Mouse (Mus musculus) midbrain, postnatal 0 days (tissue): ENCODE measurements around the gene Coro2a. TPM values are rescaled to one million over a fixed set of nuclear protein-coding genes. Genes with fewer than 3 reads are reported as not detected.
"Not testable (repeated sequence)": the region's sequence is repeated elsewhere in the genome, so short reads cannot be mapped to it uniquely, and the experiment has no call there.

Source experiments
- ATAC-seq: fragments of 200-750 bp; cut with Nextera tagmentation; 2 replicates; pipeline ENCODE4 v1.8.0; 2017; ENCODE audit warnings: moderate number of reproducible peaks, mild to moderate bottlenecking, moderate TSS enrichment, moderate library complexity; ENCODE audit not compliant: low FRiP score
- DNase-seq: peaks from one replicate; pipeline ENCODE4 v3.0.0-alpha.2; 2015; ENCODE audit warnings: low spot score
- H3K27ac ChIP-seq: fragments of 300-500 bp; sonication (generic); 2 replicates; pipeline ENCODE4 v1.5.1; 2014; ENCODE audit warnings: low read depth, mild to moderate bottlenecking, low read length, mixed read lengths
- H3K27me3 ChIP-seq: fragments of 300-500 bp; sonication (generic); 2 replicates; pipeline ENCODE4 v1.6.1; 2014; ENCODE audit warnings: low read length, control low read depth, mixed read lengths; ENCODE audit not compliant: insufficient read depth
- H3K36me3 ChIP-seq: fragments of 300-500 bp; sonication (generic); 2 replicates; pipeline ENCODE4 v1.6.1; 2014; ENCODE audit warnings: low read length, control low read depth, mixed read lengths; ENCODE audit not compliant: insufficient read depth
- H3K4me1 ChIP-seq: fragments of 300-500 bp; sonication (generic); 2 replicates; pipeline ENCODE4 v1.6.1; 2014; ENCODE audit warnings: mild to moderate bottlenecking, control low read depth, antibody characterized with exemption, low read length, mixed read lengths; ENCODE audit not compliant: insufficient read depth
- H3K4me2 ChIP-seq: fragments of 300-500 bp; sonication (generic); 2 replicates; pipeline ENCODE4 v1.6.1; 2014; ENCODE audit warnings: low read depth, mild to moderate bottlenecking, low read length, mixed read lengths; ENCODE audit not compliant: poor library complexity, severe bottlenecking
- H3K4me3 ChIP-seq: fragments of 300-500 bp; sonication (generic); 2 replicates; pipeline ENCODE4 v1.5.1; 2014; ENCODE audit warnings: low read depth, mild to moderate bottlenecking, low read length, moderate library complexity
- H3K9ac ChIP-seq: fragments of 300-500 bp; sonication (generic); replicated peaks from 2 replicates; pipeline ENCODE4 v1.6.1; 2014; ENCODE audit warnings: mild to moderate bottlenecking, low read length, moderate library complexity, mixed read lengths; ENCODE audit not compliant: poor library complexity, severe bottlenecking
- H3K9me3 ChIP-seq: fragments of 300-500 bp; sonication (generic); 2 replicates; pipeline ENCODE4 v1.6.1; 2016; ENCODE audit warnings: low read length, control low read depth
- CTCF ChIP-seq: IDR thresholded peaks from 2 replicates; pipeline ENCODE4 v1.5.1; 2016; ENCODE audit warnings: antibody characterized with exemption, mild to moderate bottlenecking
- WGBS: fragments of 180-500 bp; shearing (Covaris S2); extraction: QIAGEN DNeasy Blood & Tissue Kit; methylation state at CpG from one replicate; pipeline ENCODE4 v1.1.7; 2014; 5-methylcytosine and 5-hydroxymethylcytosine counted together
- polyA plus RNA-seq: library from polyadenylated mRNA; unstranded; fragments of >200 nt; fragmentation: Nextera tagmentation; extraction: Ambion mirVana; gene quantifications from 2 replicates; pipeline ENCODE4 v1.2.1, GENCODE M21; 2015
- total RNA-seq: library from RNA; depleted of rRNA; stranded (reverse); fragments of >200 nt; gene quantifications from 2 replicates; pipeline ENCODE4 v1.2.3, GENCODE M21; 2014

Gene Coro2a
- total and polyA plus RNA-seq, 2 experiments from 2014 or later, result 7.8 to 33.2 TPM

DNA sequence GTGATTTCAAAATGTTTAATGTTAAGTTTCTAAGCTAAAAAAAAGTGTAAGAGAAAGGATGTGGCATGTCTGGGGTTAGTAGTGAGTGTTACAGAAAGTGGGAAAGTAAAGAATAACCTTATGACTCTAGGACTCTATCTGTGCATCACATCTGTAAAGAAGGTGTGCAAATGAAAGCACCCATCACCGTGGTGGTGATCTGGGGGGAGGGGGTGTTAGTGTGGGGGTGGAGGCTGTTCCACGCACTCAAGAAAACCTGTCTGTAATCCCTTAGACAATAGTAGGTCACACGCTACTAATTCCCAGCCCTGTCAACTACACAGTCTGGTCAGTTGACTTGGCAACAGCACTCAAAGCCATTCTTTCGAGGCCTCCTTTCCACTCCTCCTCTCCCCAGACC is 39.3 kb upstream of the Coro2a start:
- DNase-seq, result no peak
- Histone ChIP-seq H3K9me3 (no peaks in the 10 kb centered on the region), H3K27me3 (no peaks in the 10 kb centered on the region; the same call in 1 of the 2 replicates), H3K9ac (no peak overlapping the region), H3K27ac (no peak overlapping the region), H3K36me3 (no peaks in the 10 kb centered on the region), H3K4me1 (no peaks in the 10 kb centered on the region), H3K4me2 (no peak overlapping the region), H3K4me3 (no peak overlapping the region)
- no peak for ATAC-seq
- 18% methylated on average over 4 of the region's 4 CpGs for WGBS
- no peak for TF ChIP-seq CTCF

DNA sequence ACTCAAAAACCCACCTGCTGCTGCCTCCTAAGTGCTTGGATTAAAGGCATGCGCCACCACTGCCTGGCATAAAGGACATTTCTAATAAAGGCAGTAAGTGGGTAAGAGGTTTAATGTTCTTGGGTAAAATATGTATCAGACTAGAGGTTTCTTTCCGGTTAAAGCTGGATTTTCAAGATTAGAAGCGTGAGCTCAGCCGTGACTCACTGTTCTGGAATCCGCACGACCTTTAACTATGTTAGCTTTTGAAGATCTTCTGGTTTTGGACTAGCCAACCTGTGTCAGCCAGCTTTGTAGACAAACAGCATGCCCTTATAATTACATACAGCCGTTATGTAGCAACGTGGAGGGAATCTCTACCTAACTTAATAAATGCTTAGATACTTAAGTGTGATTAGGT is 37.9 kb upstream of the Coro2a start:
- ATAC-seq (no peak), DNase-seq (no peak)
- no peak overlapping the region for H3K9ac ChIP-seq
- no peak overlapping the region for H3K4me3 ChIP-seq
- H3K4me2 ChIP-seq, result no peak overlapping the region
- no peaks in the 10 kb centered on the region for H3K4me1 ChIP-seq
- H3K36me3 ChIP-seq, result no peaks in the 10 kb centered on the region
- H3K9me3 ChIP-seq, result no peaks in the 10 kb centered on the region
- WGBS, result 80% methylated on average over 8 of the region's 8 CpGs
- no peaks in the 10 kb centered on the region; the same call in 1 of the 2 replicates for H3K27me3 ChIP-seq
- H3K27ac ChIP-seq, result no peak overlapping the region
- TF ChIP-seq CTCF, result no peak

- not testable (repeated sequence) for H3K4me2 ChIP-seq, H3K9me3 ChIP-seq, H3K4me1 ChIP-seq, H3K9ac ChIP-seq, H3K27me3 ChIP-seq, H3K27ac ChIP-seq, H3K4me3 ChIP-seq, DNase-seq, ATAC-seq, H3K36me3 ChIP-seq
- 90% methylated on average over 10 of the region's 10 CpGs for WGBS
Observed at GRCm38 (mm10) chr4:46637250-46637649, 35.2 kb upstream of the Coro2a start.

GRCm38 (mm10) chr4:46635702-46636430 is 33.9 kb upstream of the Coro2a start:
- H3K36me3 ChIP-seq, result no peaks in the 10 kb centered on the region
- no peak for DNase-seq
- no peak overlapping the region for H3K4me2 ChIP-seq
- no peak for ATAC-seq
- no peaks in the 10 kb centered on the region for H3K4me1 ChIP-seq
- 87% methylated on average over 16 of the region's 16 CpGs for WGBS
- no peak overlapping the region for H3K27ac ChIP-seq
- H3K4me3 ChIP-seq, result no peak overlapping the region
- TF ChIP-seq CTCF, result no peak
- no peaks in the 10 kb centered on the region; the same call in 1 of the 2 replicates for H3K27me3 ChIP-seq
- no peak overlapping the region for H3K9ac ChIP-seq
- no peaks in the 10 kb centered on the region for H3K9me3 ChIP-seq

GRCm38 (mm10) chr4:46634881-46635280 is 32.9 kb upstream of the Coro2a start:
- Histone ChIP-seq H3K27me3 (no peaks in the 10 kb centered on the region; the same call in 1 of the 2 replicates), H3K9me3 (no peaks in the 10 kb centered on the region), H3K27ac (no peak overlapping the region), H3K4me1 (no peaks in the 10 kb centered on the region), H3K36me3 (no peaks in the 10 kb centered on the region), H3K9ac (no peak overlapping the region), H3K4me3 (no peak overlapping the region), H3K4me2 (no peak overlapping the region)
- DNase-seq (no peak), ATAC-seq (no peak)
- 62% methylated on average over 6 of the region's 6 CpGs for WGBS
- no peak for TF ChIP-seq CTCF

DNA sequence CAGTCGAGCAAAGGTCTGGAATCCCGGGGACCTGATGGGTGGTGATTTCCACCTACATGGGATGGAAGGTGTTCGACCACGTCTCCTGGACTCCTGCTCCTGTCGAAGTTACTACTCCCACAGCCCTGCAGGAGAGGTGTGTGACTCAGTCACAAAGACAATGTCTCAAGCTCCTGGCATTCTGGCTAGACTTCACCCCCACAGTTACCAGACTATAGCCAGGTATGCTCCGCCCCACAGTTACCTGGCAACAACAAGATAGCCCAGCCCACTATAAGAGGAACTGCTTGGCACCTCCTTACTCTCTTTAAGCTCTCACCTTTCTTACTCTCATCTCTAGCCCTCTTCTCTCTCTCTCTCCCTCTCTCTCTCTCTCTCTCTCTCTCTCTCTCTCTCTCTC is 31.6 kb upstream of the Coro2a start:
- not testable (repeated sequence) for ATAC-seq
- 74% methylated on average over 6 of the region's 6 CpGs for WGBS

More for the DNA sequence above, 31.6 kb upstream of the Coro2a start:
- H3K9ac ChIP-seq, H3K27me3 ChIP-seq, DNase-seq, H3K36me3 ChIP-seq, H3K9me3 ChIP-seq, H3K4me1 ChIP-seq, H3K27ac ChIP-seq, H3K4me2 ChIP-seq, H3K4me3 ChIP-seq: not testable (repeated sequence)
